Mouse (Mus musculus) kidney, embryonic 16.5 days (tissue): Measurements from ENCODE around the gene Gstm7. TPM values are rescaled to one million over a fixed set of nuclear protein-coding genes. Genes with fewer than 3 reads are reported as not detected.
"Not testable (repeated sequence)": the region's sequence is repeated elsewhere in the genome, so short reads cannot be mapped to it uniquely, and the experiment has no call there.

ENCODE experiments used
- ATAC-seq: fragments of 200-750 bp; cut with Nextera tagmentation; 2 replicates; pipeline ENCODE4 v1.8.0; 2017; ENCODE audit warnings: moderate TSS enrichment; ENCODE audit not compliant: low FRiP score, low TSS enrichment
- H3K27ac ChIP-seq: fragments of 300-500 bp; sonication (generic); 2 replicates; pipeline ENCODE4 v1.5.1; 2014; ENCODE audit warnings: low read length
- H3K27me3 ChIP-seq: fragments of 300-500 bp; sonication (generic); 2 replicates; pipeline ENCODE4 v1.6.1; 2014; ENCODE audit warnings: low read length, control low read depth, mixed read lengths; ENCODE audit not compliant: insufficient read depth
- H3K36me3 ChIP-seq: fragments of 300-500 bp; sonication (generic); 2 replicates; pipeline ENCODE4 v1.6.1; 2014; ENCODE audit warnings: low read length, control low read depth, mixed read lengths; ENCODE audit not compliant: insufficient read depth
- H3K4me1 ChIP-seq: fragments of 300-500 bp; sonication (generic); 2 replicates; pipeline ENCODE4 v1.6.1; 2014; ENCODE audit warnings: low read length, control low read depth, mixed read lengths; ENCODE audit not compliant: insufficient read depth
- H3K4me2 ChIP-seq: fragments of 300-500 bp; sonication (generic); replicated peaks from 2 replicates; pipeline ENCODE4 v1.6.1; 2014; ENCODE audit warnings: low read depth, low read length
- H3K4me3 ChIP-seq: fragments of 300-500 bp; sonication (generic); 2 replicates; pipeline ENCODE4 v1.5.1; 2014; ENCODE audit warnings: mild to moderate bottlenecking, low read length
- H3K9ac ChIP-seq: fragments of 300-500 bp; sonication (generic); replicated peaks from 2 replicates; pipeline ENCODE4 v1.6.1; 2014; ENCODE audit warnings: low read length
- H3K9me3 ChIP-seq: fragments of 300-500 bp; sonication (generic); 2 replicates; pipeline ENCODE4 v1.6.1; 2016; ENCODE audit warnings: low read length, control low read depth
- WGBS: fragments of 180-500 bp; shearing (Covaris S2); extraction: QIAGEN DNeasy Blood & Tissue Kit; methylation state at CpG from one replicate; pipeline ENCODE4 v1.1.7; 2014; 5-methylcytosine and 5-hydroxymethylcytosine counted together
- polyA plus RNA-seq: library from polyadenylated mRNA; unstranded; fragments of >200 nt; fragmentation: Nextera tagmentation; extraction: Ambion mirVana; gene quantifications from 2 replicates; pipeline ENCODE4 v1.2.1, GENCODE M21; 2015

The Gstm7 gene
- polyA plus RNA-seq, result 16.7 and 16.9 TPM in 2 replicates

DNA sequence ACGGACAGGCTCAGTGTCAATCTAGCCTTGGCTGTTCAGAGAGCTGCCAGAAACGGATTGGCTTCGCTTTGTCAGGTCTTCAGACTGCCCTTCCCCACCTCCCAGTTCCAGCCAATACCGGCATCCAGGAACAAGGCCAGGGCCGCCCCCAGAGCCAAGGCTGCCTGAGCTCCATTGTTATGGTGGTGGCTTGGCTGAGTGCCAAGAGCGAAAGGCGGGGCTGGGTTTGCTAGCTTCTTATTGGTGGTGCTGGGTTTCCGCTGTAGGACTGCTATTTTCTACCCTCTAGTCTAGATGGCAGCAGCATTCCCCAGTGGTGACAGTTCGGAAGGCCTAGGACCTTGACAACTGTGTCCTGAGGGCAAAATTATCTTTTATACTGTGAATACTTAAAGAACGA lies at the start of gene Gstm7:
Gene Gstm7, minus strand, starts transcription at position 148 of the 400 bp plus-strand sequence.
- no peaks in the 10 kb centered on the region for H3K9me3 ChIP-seq
- peak within 1 kb of the TSS; percentile 28 for H3K4me3 ChIP-seq
- H3K27ac ChIP-seq, result peak within 1 kb of the TSS; percentile 58; the same call in 1 of the 2 replicates
- H3K36me3 ChIP-seq, result no peaks in the 10 kb centered on the region
- peak within 1 kb of the TSS; percentile 47 for H3K4me2 ChIP-seq
- H3K4me1 ChIP-seq, result peaks cover 3% of the 10 kb centered on the region; the same call in 1 of the 2 replicates
- ATAC-seq, result peak; percentile 97
- H3K27me3 ChIP-seq, result no peaks in the 10 kb centered on the region
- 6% methylated on average over 10 of the region's 10 CpGs for WGBS
- peak within 1 kb of the TSS; percentile 50; the same call in 1 of the 2 replicates for H3K9ac ChIP-seq

DNA sequence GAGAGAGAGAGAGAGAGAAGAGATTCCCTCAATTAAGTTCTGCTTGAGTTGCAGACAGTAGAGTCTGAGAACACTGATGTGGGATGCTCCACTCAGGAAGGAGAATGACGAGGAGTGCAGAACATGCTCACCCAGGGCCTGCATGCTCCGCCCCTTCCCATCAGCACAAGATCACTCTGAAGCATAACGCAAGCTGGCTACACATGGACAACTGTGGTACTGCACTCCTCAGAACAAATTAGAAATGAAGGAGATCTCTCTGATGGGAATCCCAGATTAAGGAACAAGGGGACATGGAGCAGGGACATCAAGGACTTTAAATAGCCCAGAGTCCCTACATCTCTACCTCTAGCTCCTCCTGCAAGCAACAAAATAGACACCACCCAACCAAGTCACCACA lies 49.6 kb upstream of the Gstm7 start:
- Histone ChIP-seq H3K27me3 (no peaks in the 10 kb centered on the region), H3K4me3 (no peak overlapping the region), H3K4me2 (no peak overlapping the region), H3K4me1 (peaks cover 12% of the 10 kb centered on the region; the same call in 1 of the 2 replicates), H3K9ac (no peak overlapping the region), H3K36me3 (no peaks in the 10 kb centered on the region), H3K9me3 (no peaks in the 10 kb centered on the region), H3K27ac (no peak overlapping the region)
- ATAC-seq, result no peak
- WGBS, result 66% methylated on average over 3 of the region's 3 CpGs

DNA sequence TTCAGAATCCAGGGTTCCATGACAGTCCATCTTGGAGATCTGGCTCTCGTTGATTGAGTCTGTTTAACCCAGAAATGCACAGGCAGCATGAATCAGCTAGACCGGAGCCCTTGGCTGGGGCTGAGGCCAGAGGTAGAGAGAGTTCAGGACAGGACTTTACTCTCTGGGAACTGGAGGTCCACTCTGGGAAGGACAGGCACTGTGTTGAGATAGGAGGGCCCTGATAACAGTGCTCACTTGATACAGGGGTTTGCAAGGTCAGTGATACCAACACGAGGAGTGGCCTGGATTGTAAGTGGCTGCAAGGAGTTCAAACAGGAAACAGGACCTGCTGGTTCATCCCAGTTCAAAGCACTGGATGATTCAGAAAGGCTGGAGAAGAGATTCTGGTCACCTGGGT lies 46.1 kb upstream of the Gstm7 start:
- WGBS, result 85% methylated on average over 3 of the region's 3 CpGs
- H3K36me3 ChIP-seq, result no peaks in the 10 kb centered on the region
- no peaks in the 10 kb centered on the region for H3K9me3 ChIP-seq
- no peak overlapping the region for H3K9ac ChIP-seq
- ATAC-seq, result no peak
- no peaks in the 10 kb centered on the region for H3K4me1 ChIP-seq
- H3K27me3 ChIP-seq, result no peaks in the 10 kb centered on the region
- H3K27ac ChIP-seq, result no peak overlapping the region
- no peak overlapping the region for H3K4me2 ChIP-seq
- H3K4me3 ChIP-seq, result no peak overlapping the region

DNA sequence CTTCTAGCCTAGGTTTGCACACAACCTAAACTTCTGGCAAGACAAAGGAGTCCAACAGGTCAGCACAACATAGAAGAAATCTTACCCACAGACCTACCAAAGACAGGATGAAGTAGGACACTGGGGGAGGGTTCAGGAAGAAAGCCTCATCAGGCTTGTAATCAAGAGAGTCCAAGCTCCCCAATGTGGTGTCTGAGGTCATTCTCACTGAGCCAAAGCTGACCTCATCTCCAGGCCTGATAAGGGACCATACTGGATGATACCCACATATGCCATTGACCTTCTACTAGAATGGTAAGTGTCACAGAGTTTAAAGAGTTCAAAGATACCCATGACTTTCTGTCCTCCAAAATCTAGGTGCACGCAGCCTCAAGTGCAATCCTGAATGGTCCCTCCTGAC lies 42.6 kb upstream of the Gstm7 start:
- no peak overlapping the region for H3K4me2 ChIP-seq
- H3K9me3 ChIP-seq, result no peaks in the 10 kb centered on the region
- H3K27ac ChIP-seq, result no peak overlapping the region
- no peak for ATAC-seq
- no peaks in the 10 kb centered on the region for H3K27me3 ChIP-seq
- H3K4me1 ChIP-seq, result no peaks in the 10 kb centered on the region
- H3K4me3 ChIP-seq, result no peak overlapping the region
- no peaks in the 10 kb centered on the region for H3K36me3 ChIP-seq
- H3K9ac ChIP-seq, result no peak overlapping the region
- 92% methylated on average over 1 of the region's 1 CpGs for WGBS

DNA sequence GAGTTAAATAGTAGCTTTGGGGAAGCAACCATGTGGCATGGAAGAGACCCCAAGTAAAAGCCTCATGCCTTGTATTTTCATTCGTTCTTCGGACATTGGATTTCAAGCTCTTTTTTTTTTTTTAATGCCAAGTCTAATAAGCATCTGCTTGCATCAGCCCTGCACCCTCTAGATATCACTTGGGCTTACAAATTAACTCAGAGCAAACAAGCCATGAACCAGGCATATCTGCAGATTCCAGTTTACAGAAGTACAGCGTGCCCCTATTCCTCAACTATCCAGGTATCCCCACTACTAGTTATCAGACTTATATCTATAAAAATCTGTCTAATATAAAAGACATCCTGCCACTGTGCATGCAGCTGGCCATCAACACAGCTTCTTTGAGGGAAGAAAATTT lies 40.5 kb upstream of the Gstm7 start:
- Histone ChIP-seq H3K4me2 (no peak overlapping the region), H3K9me3 (no peaks in the 10 kb centered on the region), H3K36me3 (no peaks in the 10 kb centered on the region), H3K4me1 (no peaks in the 10 kb centered on the region), H3K4me3 (no peak overlapping the region), H3K9ac (no peak overlapping the region), H3K27me3 (no peaks in the 10 kb centered on the region), H3K27ac (no peak overlapping the region)
- ATAC-seq, result no peak
- WGBS, result 88% methylated on average over 3 of the region's 3 CpGs

DNA sequence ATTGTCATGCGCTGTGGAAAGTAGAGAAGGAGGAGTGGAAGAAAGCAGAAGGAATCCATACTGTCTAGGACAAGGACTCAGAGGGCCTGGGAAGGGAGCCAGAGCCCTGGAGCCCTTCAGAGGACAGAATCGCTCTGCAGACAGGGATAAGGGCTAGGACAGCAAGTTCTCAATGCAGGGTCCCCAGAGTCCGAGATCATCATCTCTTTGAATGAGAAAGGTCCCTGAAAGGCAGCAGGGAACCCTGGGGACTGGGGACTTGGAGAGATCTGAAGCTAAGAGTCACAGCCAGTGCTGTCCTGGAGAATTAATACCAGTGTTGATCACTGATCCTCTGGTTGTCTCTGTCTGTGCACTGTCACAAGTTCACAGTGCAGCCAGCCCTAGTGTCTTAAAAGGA lies 39.5 kb upstream of the Gstm7 start:
- not testable (repeated sequence) for H3K4me1 ChIP-seq, ATAC-seq, H3K9me3 ChIP-seq, H3K9ac ChIP-seq, H3K27ac ChIP-seq, H3K27me3 ChIP-seq, H3K4me2 ChIP-seq, H3K4me3 ChIP-seq, H3K36me3 ChIP-seq
- WGBS, result 59% methylated on average over 3 of the region's 3 CpGs

DNA sequence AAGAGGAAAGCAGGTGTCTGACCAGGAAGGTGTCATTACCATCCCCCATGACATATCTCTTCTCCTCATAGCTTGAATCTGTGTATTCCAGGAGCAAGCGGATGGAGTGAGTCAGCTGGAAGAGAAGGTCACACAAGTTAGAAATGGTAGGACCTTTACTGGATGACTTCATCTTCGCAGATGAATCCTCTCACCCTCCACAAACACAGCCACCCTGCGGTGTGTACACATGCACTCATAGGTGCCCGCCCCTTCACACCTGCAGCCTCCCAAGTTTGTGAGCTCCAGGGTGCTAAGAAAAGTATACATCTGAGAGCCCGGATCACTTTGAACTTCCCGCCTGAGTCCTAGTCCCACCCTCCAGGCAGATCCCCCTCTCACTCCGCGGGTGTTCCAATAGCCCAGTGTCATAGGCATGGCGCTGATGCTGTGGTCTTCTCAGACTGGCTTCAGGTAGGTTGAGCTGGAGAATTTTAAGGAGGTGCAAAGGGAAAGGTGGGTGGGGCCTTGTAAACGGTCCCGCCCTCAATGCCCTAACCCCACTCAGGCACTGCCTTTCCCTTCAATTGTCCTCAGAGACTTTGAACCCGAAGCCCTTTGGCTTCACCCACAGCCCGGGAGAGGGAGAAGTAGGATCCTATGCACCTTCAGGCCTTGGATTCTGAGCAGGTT lies 37.2 kb upstream of the Gstm7 start, which contains the start of gene Gstm3:
Gene Gstm3, minus strand, starts transcription at position 560 of the 672 bp plus-strand sequence.
- H3K4me3 ChIP-seq, result no peak within 1 kb of the TSS
- no peaks in the 10 kb centered on the region for H3K9me3 ChIP-seq
- no peak for ATAC-seq
- no peaks in the 10 kb centered on the region for H3K27me3 ChIP-seq
- WGBS, result 57% methylated on average over 13 of the region's 13 CpGs
- no peak within 1 kb of the TSS for H3K9ac ChIP-seq
- no peak within 1 kb of the TSS for H3K27ac ChIP-seq
- no peak within 1 kb of the TSS for H3K4me2 ChIP-seq
- H3K4me1 ChIP-seq, result no peaks in the 10 kb centered on the region
- no peaks in the 10 kb centered on the region for H3K36me3 ChIP-seq

DNA sequence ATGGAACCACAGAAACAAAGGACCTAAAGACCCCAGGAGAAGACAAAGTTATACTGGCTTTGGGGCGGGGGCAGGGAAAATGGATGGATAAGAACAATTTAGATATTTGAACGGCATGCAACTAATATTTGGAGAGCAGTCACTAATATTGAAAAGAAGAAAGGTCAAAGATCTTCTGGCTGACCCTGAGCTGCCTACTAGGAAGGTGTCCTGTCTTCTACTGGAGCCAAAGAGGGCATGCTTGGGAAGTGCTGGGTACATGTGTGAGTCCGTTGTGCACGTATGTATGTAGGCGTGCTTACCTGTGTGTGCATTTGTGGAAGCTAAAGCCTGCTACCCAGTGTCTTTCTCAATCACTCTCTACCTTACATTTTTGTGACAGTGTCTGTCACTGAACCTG lies 35.0 kb upstream of the Gstm7 start:
- Histone ChIP-seq H3K4me1 (no peaks in the 10 kb centered on the region), H3K9me3 (no peaks in the 10 kb centered on the region), H3K27me3 (no peaks in the 10 kb centered on the region), H3K4me2 (no peak overlapping the region), H3K9ac (no peak overlapping the region), H3K27ac (no peak overlapping the region), H3K36me3 (no peaks in the 10 kb centered on the region), H3K4me3 (no peak overlapping the region)
- WGBS, result 94% methylated on average over 5 of the region's 5 CpGs
- no peak for ATAC-seq

DNA sequence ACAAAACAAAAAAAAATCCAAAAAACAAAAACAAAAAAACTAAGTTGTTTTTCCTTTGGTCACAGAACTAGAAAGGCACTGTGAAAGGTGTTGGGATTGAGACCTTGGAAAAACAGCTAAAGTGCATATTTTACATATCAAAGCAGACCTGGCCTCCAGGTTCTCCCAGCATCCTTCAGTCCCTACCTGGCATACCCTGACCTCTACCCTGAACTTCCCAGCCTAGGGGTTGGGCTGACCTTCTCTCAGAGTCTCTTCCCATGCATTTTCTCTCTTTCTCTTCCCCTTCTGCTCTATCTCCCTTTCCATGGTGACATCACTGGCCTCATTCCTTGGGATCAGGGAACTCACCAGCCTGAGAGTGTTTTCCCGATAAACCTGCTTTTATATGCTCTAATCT lies 34.0 kb upstream of the Gstm7 start:
- no peak for ATAC-seq
- Histone ChIP-seq H3K9ac (no peak overlapping the region), H3K4me3 (no peak overlapping the region), H3K27me3 (no peaks in the 10 kb centered on the region), H3K9me3 (no peaks in the 10 kb centered on the region), H3K27ac (no peak overlapping the region), H3K36me3 (no peaks in the 10 kb centered on the region), H3K4me2 (no peak overlapping the region), H3K4me1 (no peaks in the 10 kb centered on the region)
- 71% methylated on average over 1 of the region's 1 CpGs for WGBS

DNA sequence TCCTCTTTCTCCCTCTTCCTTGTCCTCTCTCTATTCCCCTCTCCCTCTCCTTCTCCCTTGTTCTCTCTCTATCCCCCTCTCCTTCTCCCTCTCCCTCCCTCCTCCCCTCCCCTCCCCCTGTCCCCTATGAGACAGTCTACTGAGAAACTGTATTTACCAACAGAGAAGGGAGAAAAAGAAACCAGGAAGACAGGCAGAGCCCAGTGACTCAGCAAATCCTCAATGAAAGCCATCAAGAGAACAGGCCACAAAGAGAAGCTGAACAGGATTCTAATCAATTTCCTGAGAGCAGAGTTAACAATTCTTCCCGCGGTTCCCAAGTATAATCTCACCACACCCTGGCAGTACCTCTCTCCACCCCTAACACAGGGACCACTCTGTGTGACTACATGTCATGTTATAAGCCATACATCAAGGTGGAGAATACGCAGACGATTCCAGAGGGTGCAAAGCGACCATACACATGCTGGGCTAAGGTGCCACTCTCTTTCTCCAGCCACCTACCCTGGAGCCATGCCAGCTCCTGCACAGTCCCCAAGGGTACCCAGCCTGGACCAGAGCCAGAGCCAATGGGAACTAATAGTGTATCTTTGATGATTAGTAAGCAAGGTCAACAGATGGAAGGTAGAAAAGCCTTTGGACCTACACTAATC lies 33.2 kb upstream of the Gstm7 start:
- Histone ChIP-seq H3K27me3 (no peaks in the 10 kb centered on the region), H3K36me3 (no peaks in the 10 kb centered on the region), H3K27ac (no peak overlapping the region), H3K4me3 (no peak overlapping the region), H3K9me3 (no peaks in the 10 kb centered on the region), H3K4me2 (no peak overlapping the region), H3K4me1 (no peaks in the 10 kb centered on the region), H3K9ac (no peak overlapping the region)
- 72% methylated on average over 5 of the region's 5 CpGs for WGBS
- no peak for ATAC-seq
